Mouse (Mus musculus) MEL (cell line): Measurements from ENCODE around the gene Plet1.

ENCODE experiments used
- CTCF ChIP-seq, 3 experiments: IDR thresholded peaks in 2 of 3; conservative IDR thresholded peaks in 1 of 3; 2 replicates each; pipeline ENCODE4 v1.5.1; 2011 to 2012; ENCODE audit warnings: low read length in 3 of 3, low read depth in 2 of 3, mild to moderate bottlenecking in 2 of 3, improper control_type of control experiment in 1 of 3, inconsistent platforms in 1 of 3, mixed read lengths in 1 of 3, moderate library complexity in 1 of 3; ENCODE audit not compliant: control insufficient read depth in 1 of 3, insufficient read depth in 1 of 3, poor library complexity in 1 of 3, severe bottlenecking in 1 of 3
- EP300 ChIP-seq, 2 experiments: IDR thresholded peaks; 2 replicates each; pipeline ENCODE4 v1.6.1; 2011; ENCODE audit warnings: improper control_type of control experiment in 2 of 2, low read length in 2 of 2, low read depth in 1 of 2, mild to moderate bottlenecking in 1 of 2
- GATA1 ChIP-seq: IDR thresholded peaks from 2 replicates; pipeline ENCODE4 v1.6.1; 2011; ENCODE audit warnings: low read depth, low read length, improper control_type of control experiment
- HCFC1 ChIP-seq: IDR thresholded peaks from 2 replicates; pipeline ENCODE4 v1.6.1; 2012; ENCODE audit warnings: low read depth, mild to moderate bottlenecking, inconsistent platforms, low read length, improper control_type of control experiment, moderate library complexity
- MYC ChIP-seq: IDR thresholded peaks from 2 replicates; pipeline ENCODE4 v1.6.1; 2011; ENCODE audit warnings: low read depth, mild to moderate bottlenecking, low read length, improper control_type of control experiment, moderate library complexity
- POLR2A ChIP-seq, 2 experiments: IDR thresholded peaks; 2 replicates each; pipeline ENCODE4 v1.6.1; 2011 to 2012; ENCODE audit warnings: low read length in 2 of 2, mild to moderate bottlenecking in 2 of 2, control low read depth in 1 of 2, improper control_type of control experiment in 1 of 2, low read depth in 1 of 2, moderate library complexity in 1 of 2; ENCODE audit not compliant: control insufficient read depth in 1 of 2, insufficient read depth in 1 of 2, poor library complexity in 1 of 2
- POLR2AphosphoS2 ChIP-seq: IDR thresholded peaks from 2 replicates; pipeline ENCODE4 v1.6.1; 2011; ENCODE audit warnings: low read length, improper control_type of control experiment
- RCOR1 ChIP-seq: IDR thresholded peaks from 2 replicates; pipeline ENCODE4 v1.6.1; 2012; ENCODE audit warnings: low read depth, mild to moderate bottlenecking, inconsistent platforms, low read length, improper control_type of control experiment
- SIN3A ChIP-seq: IDR thresholded peaks from 2 replicates; pipeline ENCODE4 v1.6.1; 2012; ENCODE audit warnings: low read length, improper control_type of control experiment, inconsistent platforms
- TCF12 ChIP-seq: IDR thresholded peaks from 2 replicates; pipeline ENCODE4 v1.6.1; 2014; ENCODE audit warnings: low read depth, mild to moderate bottlenecking, inconsistent platforms, low read length, improper control_type of control experiment, moderate library complexity
- USF1 ChIP-seq: IDR thresholded peaks from 2 replicates; pipeline ENCODE4 v1.6.1; 2014; ENCODE audit warnings: low read depth, mild to moderate bottlenecking, inconsistent platforms, low read length, improper control_type of control experiment, moderate library complexity
- ZMIZ1 ChIP-seq: IDR thresholded peaks from 2 replicates; pipeline ENCODE4 v1.6.1; 2012; ENCODE audit warnings: low read depth, mild to moderate bottlenecking, inconsistent platforms, low read length, improper control_type of control experiment, moderate library complexity

GRCm38 (mm10) chr9:50499781-50500180 lies 5.5 kb downstream of the Plet1 start:
- TF ChIP-seq EP300 (IDR thresholded peaks at IDR 0.05; ENCODE audit: low read depth in 1 of 2, low read length in 2 of 2) (no peak), HCFC1 (no peak), POLR2A (IDR thresholded peaks at IDR 0.05; ENCODE audit: control insufficient read depth in 1 of 2, insufficient read depth in 1 of 2, low read depth in 1 of 2, low read length in 2 of 2, poor library complexity in 1 of 2) (no peak), MYC (no peak), POLR2AphosphoS2 (no peak), TCF12 (no peak), CTCF (IDR thresholded peaks at IDR 0.05 in 2 of 3, conservative IDR thresholded peaks at IDR 0.05 in 1 of 3; ENCODE audit: control insufficient read depth in 1 of 3, insufficient read depth in 1 of 3, low read depth in 2 of 3, low read length in 3 of 3, poor library complexity in 1 of 3, severe bottlenecking in 1 of 3) (no peak), SIN3A (no peak), ZMIZ1 (no peak), USF1 (no peak), GATA1 (no peak), RCOR1 (no peak)
